Mouse (Mus musculus): ENCODE results near the gene Dohh.

- TF ChIP-seq CTCF (conservative IDR thresholded peaks at IDR 0.05 in 1 of 2, IDR thresholded peaks at IDR 0.05 in 1 of 2; ENCODE audit: low read depth in 2 of 2, low read length in 2 of 2) (no peak), TCF12 (IDR thresholded peaks at IDR 0.05; ENCODE audit: low read depth, low read length) (no peak), POLR2A (IDR thresholded peaks at IDR 0.05; ENCODE audit: low read depth, low read length) (no peak), CHD2 (IDR thresholded peaks at IDR 0.05; ENCODE audit: low read length) (no peak)
These were observed 23.6 kb downstream of the Dohh start for GRCm38 (mm10) chr10:81407539-81408423.

All from CH12.LX (cell line).